Mouse (Mus musculus): Measurements from ENCODE around the gene Tmtc2. TPM values are rescaled to one million over a fixed set of nuclear protein-coding genes. Genes with fewer than 3 reads are reported as not detected.

Tmtc2 gene
- polyA plus RNA-seq (2017; shearing (Covaris generic)) = 0.09 TPM

GRCm38 (mm10) chr10:105573908-105574694, at the start of gene Tmtc2:
TSS of gene Tmtc2 (minus strand) at chr10:105574451.

Measured in effector memory CD4-positive, alpha-beta T cell, adult 5 months (primary cell).